Mouse (Mus musculus) B cell, adult 67 days (primary cell): ENCODE measurements around the gene Zfp1. TPM values are rescaled to one million over a fixed set of nuclear protein-coding genes. Genes with fewer than 3 reads are reported as not detected.

Experiments
- total RNA-seq, 2 experiments: library from RNA; stranded (reverse); gene quantifications; 4 replicates each; pipeline ENCODE4 v1.2.4; 2023

Gene Zfp1
- 10 to 100 TPM; 19.4 to 25.5 TPM for total RNA-seq

DNA sequence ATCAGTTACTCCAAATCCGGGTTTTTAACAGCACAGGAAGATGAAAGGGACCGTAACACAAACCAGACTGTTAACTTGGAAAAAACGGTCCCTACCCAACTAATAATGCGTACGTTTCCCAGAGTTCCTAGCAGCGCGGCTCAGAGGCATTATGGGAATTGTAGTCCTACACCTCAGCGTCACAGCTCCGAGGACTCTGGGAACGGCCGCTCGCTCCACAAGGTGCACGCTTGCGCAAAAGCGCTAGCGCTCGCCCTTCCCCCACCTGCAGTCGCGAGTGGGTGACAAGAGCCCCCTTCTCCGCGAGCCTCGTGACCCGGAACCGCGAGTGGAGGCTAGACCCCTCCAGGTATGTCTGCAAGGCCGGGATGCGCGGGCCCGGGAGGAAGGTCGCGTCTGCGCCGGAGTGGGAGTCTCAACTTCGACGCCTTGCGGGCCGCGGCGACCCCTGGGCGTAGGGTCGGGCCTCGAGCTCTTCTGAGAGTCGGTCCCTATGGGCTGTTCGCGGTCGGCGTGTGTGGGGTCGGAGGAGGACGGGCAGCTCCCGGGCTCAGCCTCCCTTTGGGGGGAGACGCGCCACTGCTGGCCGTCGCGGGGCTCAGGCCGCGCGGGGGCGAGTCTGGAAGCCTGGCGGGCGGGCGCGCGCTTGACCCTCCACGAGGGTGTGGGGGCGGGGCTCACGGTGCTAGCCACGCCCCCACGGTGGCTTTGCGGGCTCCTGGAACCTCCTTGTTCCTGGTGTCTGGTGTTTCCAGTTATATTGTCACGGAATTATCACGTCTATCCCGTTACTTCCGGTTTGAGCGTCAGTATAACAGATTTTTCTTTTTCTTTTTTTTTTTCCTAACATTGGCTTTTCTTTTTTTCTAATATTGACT, at the start of gene Zfp1:
TSS of gene Zfp1 (plus strand) at position 138 of the 878 bp plus-strand sequence.

DNA sequence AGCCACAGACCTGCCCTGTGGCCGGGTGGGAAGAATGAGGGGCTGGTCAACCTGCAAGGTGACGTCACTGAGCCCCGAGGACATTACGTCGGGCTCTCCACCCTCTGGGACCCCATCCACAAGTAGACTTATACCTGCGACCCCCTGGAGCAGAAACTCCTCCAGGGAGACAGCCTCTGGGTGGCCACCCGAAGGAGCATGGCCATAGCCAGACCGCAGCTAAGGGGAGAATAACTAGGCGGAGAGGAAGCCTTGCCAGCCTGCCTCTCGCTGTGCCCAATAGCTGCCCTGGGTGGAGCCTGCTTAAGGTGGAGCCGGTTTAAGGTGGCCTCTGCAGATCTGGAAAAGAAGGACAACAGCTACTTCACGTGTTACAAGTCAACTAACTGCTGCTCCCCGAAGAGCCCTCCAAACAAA, 13.1 kb upstream of the Zfp1 start, which contains the start of gene Ldhd:
TSS of gene Ldhd (minus strand) at position 270 of the 417 bp plus-strand sequence.

DNA sequence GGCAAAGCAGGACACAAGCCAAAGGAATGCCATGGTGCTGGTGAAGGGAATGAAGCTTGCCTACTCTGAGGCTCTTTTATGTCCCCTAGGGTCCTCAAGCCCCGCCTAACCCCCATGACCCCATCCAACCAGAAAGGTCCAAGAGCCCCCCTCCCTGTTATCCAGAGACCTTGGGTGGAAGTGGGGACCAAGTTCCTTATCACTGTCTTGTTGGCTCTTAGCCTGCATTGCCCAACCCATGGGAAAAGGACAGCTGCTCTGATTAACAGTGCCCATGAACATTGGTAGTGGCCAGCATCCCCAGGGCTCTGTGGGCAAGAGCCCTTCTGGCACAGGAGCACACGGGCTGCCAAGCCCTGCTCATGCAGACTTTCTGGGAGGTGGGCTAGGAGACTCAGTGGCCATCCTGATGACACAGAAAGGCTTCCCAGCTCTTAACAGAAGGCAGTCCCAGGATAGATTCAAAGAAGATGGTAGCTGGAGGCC, 47.8 kb downstream of the Zfp1 start, which contains the start of gene Ctrb1:
TSS of gene Ctrb1 (minus strand) at position 51 of the 486 bp plus-strand sequence.

Other genes starting within 250 kb of the Zfp1 start
- gene Fa2h, start 249.6 kb upstream of the Zfp1 start, total RNA-seq, result not detected
- 10 to 100 TPM; 16.6 to 17.5 TPM for gene Wdr59, start 121.3 kb upstream of the Zfp1 start, total RNA-seq
- 10 to 100 TPM; 28.4 to 31.7 TPM for gene Znrf1, start 107.3 kb upstream of the Zfp1 start, total RNA-seq
- under 1 TPM in 1 of 2 experiments, not detected in 1; 0.23 TPM for gene Ldhd, start 13.0 kb upstream of the Zfp1 start, total RNA-seq
- gene Ctrb1, start 47.6 kb downstream of the Zfp1 start, total RNA-seq, result not detected
- gene Bcar1, start 100.4 kb downstream of the Zfp1 start, total RNA-seq, result under 1 TPM in 1 of 2 experiments, not detected in 1; 0.33 TPM
- gene Cfdp1, start 210.9 kb downstream of the Zfp1 start, total RNA-seq, result 10 to 100 TPM; 44.7 to 49.1 TPM
- gene Tmem170, start 233.3 kb downstream of the Zfp1 start, total RNA-seq, result 1 to 10 TPM; 4.7 to 5.2 TPM